Mouse (Mus musculus): ENCODE results near the gene Kdm4b. TPM values are rescaled to one million over a fixed set of nuclear protein-coding genes. Genes with fewer than 3 reads are reported as not detected.
A peak's percentile ranks its signal among the peaks of the same experiment; 100 is the strongest.

The Kdm4b gene
- polyA plus RNA-seq, 1 experiment from 2014 or later: 59.9 TPM

- Histone ChIP-seq H3K9ac (ENCODE audit: low read length) (peak overlapping the region; percentile 72), H3K4me1 (ENCODE audit: control insufficient read depth, insufficient read depth, low read length) (peaks cover 28% of the 10 kb centered on the region), H3K36me3 (ENCODE audit: control insufficient read depth, insufficient read depth, low read length) (peaks cover 14% of the 10 kb centered on the region), H3K9me3 (ENCODE audit: control insufficient read depth, low read length) (no peaks in the 10 kb centered on the region), H3K4me3 (ENCODE audit: low read depth, low read length) (peak overlapping the region; percentile 81), H3K4me2 (ENCODE audit: low read depth) (peak overlapping the region; percentile 96), H3K27me3 (ENCODE audit: control insufficient read depth, insufficient read depth, low read length) (no peaks in the 10 kb centered on the region), H3K27ac (ENCODE audit: low read depth, low read length) (no peak overlapping the region)
- ATAC-seq (ENCODE audit: insufficient read depth, low FRiP score, low TSS enrichment) (no peak), DNase-seq (ENCODE audit: low spot score) (no peak)
- WGBS: 9% methylated on average over 11 of the region's 11 CpGs
These were observed 21.1 kb upstream of the Kdm4b start for GRCm38 (mm10) chr17:56304718-56305117.

GRCm38 (mm10) chr17:56305156-56305555 lies 20.7 kb upstream of the Kdm4b start:
- H3K27me3 ChIP-seq (ENCODE audit: control insufficient read depth, insufficient read depth, low read length): no peaks in the 10 kb centered on the region
- peaks cover 17% of the 10 kb centered on the region for H3K36me3 ChIP-seq (ENCODE audit: control insufficient read depth, insufficient read depth, low read length)
- H3K4me3 ChIP-seq (ENCODE audit: low read depth, low read length): peak overlapping the region; percentile 81
- WGBS: 33% methylated on average over 8 of the region's 9 CpGs
- no peak overlapping the region for H3K27ac ChIP-seq (ENCODE audit: low read depth, low read length)
- H3K4me1 ChIP-seq (ENCODE audit: control insufficient read depth, insufficient read depth, low read length): peaks cover 28% of the 10 kb centered on the region
- H3K9ac ChIP-seq (ENCODE audit: low read length): peak overlapping the region; percentile 72
- DNase-seq (ENCODE audit: low spot score): no peak
- ATAC-seq (ENCODE audit: insufficient read depth, low FRiP score, low TSS enrichment): no peak
- H3K9me3 ChIP-seq (ENCODE audit: control insufficient read depth, low read length): no peaks in the 10 kb centered on the region
- H3K4me2 ChIP-seq (ENCODE audit: low read depth): peak overlapping the region; percentile 96

DNA sequence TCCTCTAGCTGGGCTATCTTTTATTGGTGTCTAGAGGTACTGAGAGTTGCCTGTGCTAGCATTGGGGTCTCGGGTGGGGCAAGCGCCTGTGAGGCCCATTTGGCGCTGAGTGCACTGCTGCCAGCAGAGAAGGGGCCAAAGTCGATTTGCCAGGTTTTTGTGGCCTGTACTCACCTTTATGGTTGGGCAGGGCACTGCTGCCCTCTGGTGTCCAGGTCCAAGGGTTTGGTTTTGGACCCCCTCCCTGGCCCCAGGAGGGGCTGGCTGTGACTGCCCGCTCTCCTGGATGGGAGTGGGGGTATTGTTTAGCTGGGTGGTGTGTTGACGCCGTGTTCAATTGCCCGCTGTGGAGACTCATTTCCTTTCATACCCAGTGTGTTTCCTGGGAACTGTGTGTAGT lies 20.0 kb upstream of the Kdm4b start:
- Histone ChIP-seq H3K27ac (ENCODE audit: low read depth, low read length) (no peak overlapping the region), H3K27me3 (ENCODE audit: control insufficient read depth, insufficient read depth, low read length) (no peaks in the 10 kb centered on the region), H3K4me1 (ENCODE audit: control insufficient read depth, insufficient read depth, low read length) (peaks cover 28% of the 10 kb centered on the region), H3K9me3 (ENCODE audit: control insufficient read depth, low read length) (no peaks in the 10 kb centered on the region), H3K9ac (ENCODE audit: low read length) (peak overlapping the region; percentile 72), H3K4me2 (ENCODE audit: low read depth) (peak overlapping the region; percentile 96), H3K4me3 (ENCODE audit: low read depth, low read length) (peak overlapping the region; percentile 81; the same call in 1 of the 2 replicates), H3K36me3 (ENCODE audit: control insufficient read depth, insufficient read depth, low read length) (peaks cover 21% of the 10 kb centered on the region)
- DNase-seq (ENCODE audit: low spot score): no peak
- ATAC-seq (ENCODE audit: insufficient read depth, low FRiP score, low TSS enrichment): no peak
- WGBS: 62% methylated on average over 8 of the region's 8 CpGs

DNA sequence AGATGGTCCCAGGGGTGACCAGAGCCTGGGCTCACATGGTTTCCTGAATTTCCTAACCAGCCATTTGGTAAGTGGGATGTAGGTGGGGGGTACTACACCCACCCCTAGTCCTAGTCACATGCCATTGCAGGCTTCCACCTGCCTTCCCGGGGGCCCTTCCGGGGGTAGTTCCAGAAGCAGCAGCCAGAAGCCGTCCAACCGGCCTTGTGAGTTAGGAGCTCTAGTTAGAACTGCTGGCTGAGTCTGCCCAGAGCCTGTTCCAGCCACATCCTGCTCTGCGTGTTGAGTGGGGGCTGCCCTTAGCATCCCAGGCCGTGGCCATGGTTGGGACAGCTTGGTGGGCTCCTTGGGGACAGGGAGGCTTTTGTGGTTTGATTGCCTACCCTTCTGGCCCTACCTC lies 17.8 kb upstream of the Kdm4b start:
- peaks cover 20% of the 10 kb centered on the region for H3K4me1 ChIP-seq (ENCODE audit: control insufficient read depth, insufficient read depth, low read length)
- no peak for DNase-seq (ENCODE audit: low spot score)
- 82% methylated on average over 6 of the region's 6 CpGs for WGBS

DNA sequence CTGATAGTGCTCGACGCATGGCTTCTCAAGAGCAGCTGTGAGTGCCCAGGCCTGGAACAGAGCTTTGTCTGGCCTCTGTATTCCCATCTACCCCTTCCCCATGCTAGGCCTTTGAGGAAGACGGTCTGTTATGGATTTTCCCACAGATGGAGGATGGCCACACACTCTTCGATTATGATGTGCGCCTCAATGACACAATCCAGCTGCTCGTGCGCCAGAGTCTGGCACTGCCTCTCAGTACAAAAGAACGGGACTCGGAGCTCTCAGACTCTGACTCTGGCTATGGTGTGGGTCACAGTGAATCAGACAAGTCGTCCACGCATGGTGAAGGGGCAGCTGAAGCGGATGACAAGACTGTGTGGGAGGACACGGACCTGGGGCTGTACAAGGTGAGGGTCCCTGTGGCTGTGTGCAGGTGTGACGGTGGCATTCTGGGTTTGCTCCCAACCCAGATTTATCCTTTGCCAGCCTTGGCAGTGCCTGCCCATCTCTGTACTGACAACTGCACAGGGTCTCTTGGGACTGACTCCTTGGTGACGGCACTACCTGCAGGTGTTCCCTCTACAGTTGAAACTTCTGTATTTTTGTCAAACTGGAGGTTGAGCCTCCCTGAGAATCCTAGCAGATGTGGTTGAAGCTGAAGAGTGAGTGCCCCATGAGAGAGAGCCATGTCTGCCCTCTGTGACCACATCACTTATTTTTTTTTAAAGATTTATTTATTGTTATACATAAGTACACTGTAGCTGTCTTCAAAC lies 16.5 kb upstream of the Kdm4b start:
- H3K36me3 ChIP-seq (ENCODE audit: control insufficient read depth, insufficient read depth, low read length): peaks cover 36% of the 10 kb centered on the region
- H3K27me3 ChIP-seq (ENCODE audit: control insufficient read depth, insufficient read depth, low read length): no peaks in the 10 kb centered on the region
- no peaks in the 10 kb centered on the region for H3K9me3 ChIP-seq (ENCODE audit: control insufficient read depth, low read length)
- 95% methylated on average over 15 of the region's 15 CpGs for WGBS
- no peak overlapping the region for H3K27ac ChIP-seq (ENCODE audit: low read depth, low read length)
- no peak for DNase-seq (ENCODE audit: low spot score)
- peaks cover 19% of the 10 kb centered on the region for H3K4me1 ChIP-seq (ENCODE audit: control insufficient read depth, insufficient read depth, low read length)
- no peak overlapping the region for H3K4me3 ChIP-seq (ENCODE audit: low read depth, low read length)
- H3K4me2 ChIP-seq (ENCODE audit: low read depth): no peak overlapping the region
- no peak overlapping the region for H3K9ac ChIP-seq (ENCODE audit: low read length)
- no peak for ATAC-seq (ENCODE audit: insufficient read depth, low FRiP score, low TSS enrichment)

More for the DNA sequence above, 17.8 kb upstream of the Kdm4b start:
- Histone ChIP-seq H3K36me3 (ENCODE audit: control insufficient read depth, insufficient read depth, low read length) (peaks cover 30% of the 10 kb centered on the region), H3K4me3 (ENCODE audit: low read depth, low read length) (no peak overlapping the region), H3K27ac (ENCODE audit: low read depth, low read length) (no peak overlapping the region), H3K9ac (ENCODE audit: low read length) (no peak overlapping the region), H3K27me3 (ENCODE audit: control insufficient read depth, insufficient read depth, low read length) (no peaks in the 10 kb centered on the region), H3K4me2 (ENCODE audit: low read depth) (no peak overlapping the region), H3K9me3 (ENCODE audit: control insufficient read depth, low read length) (no peaks in the 10 kb centered on the region)
- no peak for ATAC-seq (ENCODE audit: insufficient read depth, low FRiP score, low TSS enrichment)

DNA sequence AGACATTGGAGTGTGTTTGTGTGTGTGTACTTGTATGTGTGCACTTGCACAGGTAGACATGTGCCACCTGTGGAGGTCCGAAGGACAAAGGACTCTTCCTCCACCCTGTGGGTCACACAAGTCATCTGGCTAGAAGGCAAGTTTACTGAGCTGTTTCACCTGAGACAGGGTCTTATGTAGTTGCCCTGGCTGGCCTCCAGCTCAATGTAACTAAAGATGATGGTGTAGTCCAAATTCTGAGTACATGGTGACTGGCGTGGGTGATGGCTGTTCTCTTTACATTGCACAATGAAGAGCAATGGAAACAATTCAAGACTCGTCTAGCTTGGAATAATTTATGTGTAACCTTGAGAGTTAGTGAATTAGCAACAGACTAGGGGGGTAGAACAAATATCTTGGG lies 1.4 kb upstream of the Kdm4b start:
- 63% methylated on average over 3 of the region's 3 CpGs for WGBS

GRCm38 (mm10) chr17:56326153-56327147 lies 588 bp downstream of the Kdm4b start:
- H3K9me3 ChIP-seq (ENCODE audit: control insufficient read depth, low read length): no peaks in the 10 kb centered on the region
- peak; percentile 60 for ATAC-seq (ENCODE audit: insufficient read depth, low FRiP score, low TSS enrichment)
- H3K4me2 ChIP-seq (ENCODE audit: low read depth): peak overlapping the region; percentile 88
- 3% methylated on average over 53 of the region's 67 CpGs for WGBS
- no peaks in the 10 kb centered on the region for H3K27me3 ChIP-seq (ENCODE audit: control insufficient read depth, insufficient read depth, low read length)
- H3K4me1 ChIP-seq (ENCODE audit: control insufficient read depth, insufficient read depth, low read length): peaks cover 15% of the 10 kb centered on the region
- peak overlapping the region; percentile 94 for H3K27ac ChIP-seq (ENCODE audit: low read depth, low read length)
- peak overlapping the region; percentile 94 for H3K9ac ChIP-seq (ENCODE audit: low read length)
- DNase-seq (ENCODE audit: low spot score): peak; percentile 56
- H3K4me3 ChIP-seq (ENCODE audit: low read depth, low read length): peak overlapping the region; percentile 96
- H3K36me3 ChIP-seq (ENCODE audit: control insufficient read depth, insufficient read depth, low read length): no peaks in the 10 kb centered on the region; the same call in 1 of the 2 replicates

More for the DNA sequence above, 1.4 kb upstream of the Kdm4b start:
- DNase-seq (ENCODE audit: low spot score): no peak
- no peak overlapping the region for H3K4me2 ChIP-seq (ENCODE audit: low read depth)
- peaks cover 8% of the 10 kb centered on the region for H3K36me3 ChIP-seq (ENCODE audit: control insufficient read depth, insufficient read depth, low read length)
- peaks cover 13% of the 10 kb centered on the region for H3K4me1 ChIP-seq (ENCODE audit: control insufficient read depth, insufficient read depth, low read length)
- no peaks in the 10 kb centered on the region for H3K27me3 ChIP-seq (ENCODE audit: control insufficient read depth, insufficient read depth, low read length)
- H3K27ac ChIP-seq (ENCODE audit: low read depth, low read length): no peak overlapping the region
- no peaks in the 10 kb centered on the region for H3K9me3 ChIP-seq (ENCODE audit: control insufficient read depth, low read length)
- H3K4me3 ChIP-seq (ENCODE audit: low read depth, low read length): no peak overlapping the region
- no peak for ATAC-seq (ENCODE audit: insufficient read depth, low FRiP score, low TSS enrichment)
- H3K9ac ChIP-seq (ENCODE audit: low read length): no peak overlapping the region

DNA sequence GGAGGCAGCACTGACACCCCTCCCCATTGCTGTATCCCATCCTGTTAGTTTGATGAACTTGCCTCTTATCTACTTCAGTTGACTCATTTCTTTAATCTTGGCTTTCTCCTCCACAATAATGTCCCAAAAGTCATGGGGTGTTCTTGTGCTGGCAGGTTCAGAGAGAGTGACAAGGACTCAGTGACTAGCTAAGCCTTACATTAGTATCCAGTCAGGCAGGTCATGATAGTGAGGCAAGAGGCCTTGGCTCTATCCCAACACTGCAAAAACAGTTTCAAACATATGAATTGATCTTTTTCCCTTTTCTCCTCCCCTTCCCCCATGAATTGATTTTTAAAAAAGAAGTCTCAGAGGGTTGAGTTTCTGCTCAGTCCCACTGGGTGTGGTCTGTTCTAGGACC lies 3.4 kb downstream of the Kdm4b start:
- H3K9ac ChIP-seq (ENCODE audit: low read length): no peak overlapping the region
- no peaks in the 10 kb centered on the region for H3K27me3 ChIP-seq (ENCODE audit: control insufficient read depth, insufficient read depth, low read length)
- no peak for DNase-seq (ENCODE audit: low spot score)
- H3K36me3 ChIP-seq (ENCODE audit: control insufficient read depth, insufficient read depth, low read length): no peaks in the 10 kb centered on the region
- no peaks in the 10 kb centered on the region for H3K9me3 ChIP-seq (ENCODE audit: control insufficient read depth, low read length)
- H3K4me1 ChIP-seq (ENCODE audit: control insufficient read depth, insufficient read depth, low read length): peaks cover 15% of the 10 kb centered on the region
- H3K4me3 ChIP-seq (ENCODE audit: low read depth, low read length): no peak overlapping the region
- ATAC-seq (ENCODE audit: insufficient read depth, low FRiP score, low TSS enrichment): no peak
- no peak overlapping the region for H3K27ac ChIP-seq (ENCODE audit: low read depth, low read length)
- no peak overlapping the region for H3K4me2 ChIP-seq (ENCODE audit: low read depth)

Measured in neural tube, embryonic 11.5 days (tissue).